Mouse (Mus musculus) olfactory bulb, adult 2 months (tissue): Measurements from ENCODE around the gene 4930544D05Rik.

ENCODE experiments used
- CTCF ChIP-seq: fragments of 200-500 bp; IDR thresholded peaks from 2 replicates; pipeline ENCODE4 v1.5.1; 2012; ENCODE audit warnings: low read depth, mild to moderate bottlenecking, low read length, moderate library complexity; ENCODE audit not compliant: insufficient read depth
- POLR2A ChIP-seq: fragments of 200-500 bp; IDR thresholded peaks from 2 replicates; pipeline ENCODE4 v1.6.1; 2012; ENCODE audit warnings: mild to moderate bottlenecking, low read depth, low read length, moderate library complexity; ENCODE audit not compliant: insufficient read depth

DNA sequence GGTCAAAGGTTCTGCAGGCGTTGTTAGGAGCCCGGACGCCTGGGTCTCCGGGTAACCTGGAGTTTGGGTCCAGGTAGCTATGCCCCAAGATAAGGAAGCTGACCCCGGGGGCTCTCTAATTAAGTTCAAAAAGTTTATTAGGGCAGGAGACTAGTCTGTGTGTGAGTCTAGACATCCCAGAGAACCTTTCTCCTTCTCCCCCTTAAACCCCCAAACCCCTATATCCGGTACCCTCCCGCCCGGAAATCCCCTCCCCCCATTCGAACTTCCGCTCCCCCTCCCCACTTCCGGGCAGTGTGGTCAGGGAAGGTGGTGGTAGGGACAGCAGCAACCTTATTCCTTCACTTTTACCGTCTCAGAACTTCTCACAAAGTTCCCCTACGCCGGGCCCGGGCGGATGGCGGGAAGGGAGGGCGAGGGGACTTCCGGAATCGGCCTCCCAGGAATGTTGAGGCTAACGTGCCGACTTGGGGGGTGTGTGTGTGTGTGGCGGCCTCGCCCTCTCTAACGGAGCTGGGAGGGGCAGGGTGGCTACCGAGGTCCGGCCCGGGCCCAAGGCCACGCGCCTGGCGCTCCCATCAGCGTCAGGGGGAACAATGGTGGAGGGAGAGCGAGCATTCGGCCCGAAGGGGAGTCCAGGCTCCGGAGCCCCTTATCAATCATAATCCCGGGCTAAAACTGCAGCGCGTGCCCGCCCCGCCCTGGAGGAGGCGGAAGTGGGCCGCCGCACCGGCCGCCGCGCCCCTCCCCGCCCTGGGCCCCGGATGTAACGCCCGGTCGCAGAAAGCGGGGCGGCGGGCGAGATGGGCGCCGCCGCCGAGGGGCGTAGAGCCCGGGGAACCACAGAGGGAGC, 37.9 kb downstream of the 4930544D05Rik start:
- TF ChIP-seq POLR2A: no peak
- TF ChIP-seq CTCF: no peak
